Mouse (Mus musculus) heart, adult 2 months (tissue): ENCODE measurements around the gene Gm20605. TPM values are rescaled to one million over a fixed set of nuclear protein-coding genes. Genes with fewer than 3 reads are reported as not detected.

Experiments used
- DNase-seq, 2 experiments: peaks; one replicate each; pipeline ENCODE4 v3.0.0; 2021
- H3K27ac ChIP-seq: fragments of 200-600 bp; 2 replicates; pipeline ENCODE4 v1.8.1; 2022
- H3K27me3 ChIP-seq: fragments of 200-500 bp; 2 replicates; pipeline ENCODE4 v1.6.1; 2012; ENCODE audit warnings: mild to moderate bottlenecking, low read length, inconsistent platforms, mixed read lengths; ENCODE audit not compliant: control insufficient read depth, insufficient read depth
- H3K36me3 ChIP-seq: fragments of 200-500 bp; 2 replicates; pipeline ENCODE4 v1.6.1; 2012; ENCODE audit warnings: low read length, inconsistent platforms; ENCODE audit not compliant: control insufficient read depth, insufficient read depth
- H3K4me1 ChIP-seq: fragments of 200-500 bp; 2 replicates; pipeline ENCODE4 v1.6.1; 2011; ENCODE audit warnings: low read length; ENCODE audit not compliant: control insufficient read depth, insufficient read depth
- H3K4me3 ChIP-seq: fragments of 200-600 bp; 2 replicates; pipeline ENCODE4 v1.8.1; 2022
- H3K79me2 ChIP-seq: fragments of 200-500 bp; replicated peaks from 2 replicates; pipeline ENCODE4 v1.6.1; 2012; ENCODE audit warnings: mild to moderate bottlenecking, inconsistent platforms, low read length, moderate library complexity, mixed read lengths; ENCODE audit not compliant: control insufficient read depth, insufficient read depth
- H3K9ac ChIP-seq: fragments of 200-500 bp; 2 replicates; pipeline ENCODE4 v1.6.1; 2012; ENCODE audit warnings: low read depth, mild to moderate bottlenecking, control low read depth, inconsistent platforms, low read length, mixed read lengths
- CTCF ChIP-seq: fragments of 200-600 bp; IDR thresholded peaks from 2 replicates; pipeline ENCODE4 v1.8.1; 2022; ENCODE audit warnings: antibody characterized with exemption, mild to moderate bottlenecking, moderate library complexity
- EP300 ChIP-seq: fragments of 200-500 bp; IDR thresholded peaks from 2 replicates; pipeline ENCODE4 v1.6.1; 2011; ENCODE audit warnings: low read depth, low read length, control low read depth; ENCODE audit not compliant: insufficient read depth
- POLR2A ChIP-seq: fragments of 200-500 bp; IDR thresholded peaks from 2 replicates; pipeline ENCODE4 v1.6.1; 2011; ENCODE audit warnings: mild to moderate bottlenecking, low read depth, low read length, control low read depth; ENCODE audit not compliant: insufficient read depth
- WGBS: fragments of 180-500 bp; shearing (Covaris S2); methylation state at CpG from one replicate; pipeline ENCODE4 v1.1.7; 2018; 5-methylcytosine and 5-hydroxymethylcytosine counted together
- intact Hi-C: fragments of 180-260 bp; cut with DNase I; formaldehyde crosslinking; loops from one replicate; pipeline ENCODE4 v1.15.1; 2025
- polyA plus RNA-seq: library from polyadenylated mRNA; depleted of rRNA; stranded (reverse); fragments of >200 nt; gene quantifications from 2 replicates; pipeline ENCODE4 v1.2.3, GENCODE M21; 2012
- total RNA-seq, 2 experiments: library from RNA; stranded (reverse); gene quantifications; 2 replicates each; pipeline ENCODE4 v1.2.3; 2021

The Gm20605 gene
- total and polyA plus RNA-seq, 3 experiments = 2.8 to 9.5 (median 4.3) TPM

GRCm38 (mm10) chr5:137590507-137590906, 38.5 kb upstream of the Gm20605 start:
- Histone ChIP-seq H3K4me3 (no peak overlapping the region), H3K36me3 (no peaks in the 10 kb centered on the region), H3K27me3 (no peaks in the 10 kb centered on the region), H3K9ac (no peak overlapping the region), H3K27ac (no peak overlapping the region), H3K79me2 (no peaks in the 10 kb centered on the region), H3K4me1 (no peaks in the 10 kb centered on the region)
- DNase-seq = no peak
- intact Hi-C loops = no loop called here
- 75% methylated on average over 5 of the region's 5 CpGs for WGBS
- TF ChIP-seq POLR2A (no peak), CTCF (no peak), EP300 (no peak)

- Histone ChIP-seq H3K4me3 (no peak overlapping the region), H3K27me3 (no peaks in the 10 kb centered on the region), H3K9ac (no peak overlapping the region), H3K4me1 (peaks cover 7% of the 10 kb centered on the region), H3K27ac (no peak overlapping the region), H3K36me3 (no peaks in the 10 kb centered on the region), H3K79me2 (no peaks in the 10 kb centered on the region)
- 84% methylated on average over 7 of the region's 7 CpGs for WGBS
- TF ChIP-seq EP300 (no peak), POLR2A (no peak), CTCF (no peak)
- intact Hi-C loops = no loop called here
- no peak for DNase-seq
Measured at GRCm38 (mm10) chr5:137595921-137596320, 33.1 kb upstream of the Gm20605 start.

- H3K4me1 ChIP-seq = peaks cover 7% of the 10 kb centered on the region
- 0 out of 2 replicates have a peak overlapping the region, but pooled peaks have one; percentile 20 for H3K9ac ChIP-seq
- TF ChIP-seq POLR2A (peak; percentile 65; the same call in 1 of the 2 replicates), EP300 (no peak), CTCF (no peak)
- no peaks in the 10 kb centered on the region for H3K79me2 ChIP-seq
- peak; percentile 31 to 44 for DNase-seq
- no peaks in the 10 kb centered on the region for H3K36me3 ChIP-seq
- H3K27me3 ChIP-seq = no peaks in the 10 kb centered on the region
- WGBS = 52% methylated on average over 25 of the region's 30 CpGs
- no peak overlapping the region for H3K4me3 ChIP-seq
- H3K27ac ChIP-seq = peak overlapping the region; percentile 33; the same call in 1 of the 2 replicates
- intact Hi-C loops = no loop called here
Measured at GRCm38 (mm10) chr5:137596601-137597261, 32.2 kb upstream of the Gm20605 start.

- 88% methylated on average over 6 of the region's 6 CpGs for WGBS
- TF ChIP-seq POLR2A = no peak
- TF ChIP-seq EP300 = no peak
- no peak for TF ChIP-seq CTCF
Measured at GRCm38 (mm10) chr5:137597625-137598024, 31.4 kb upstream of the Gm20605 start.

GRCm38 (mm10) chr5:137598100-137598826, 30.7 kb upstream of the Gm20605 start:
- intact Hi-C loops = no loop called here
- Histone ChIP-seq H3K27me3 (no peaks in the 10 kb centered on the region), H3K4me3 (no peak overlapping the region), H3K9ac (no peak overlapping the region), H3K36me3 (no peaks in the 10 kb centered on the region), H3K27ac (no peak overlapping the region), H3K4me1 (peaks cover 9% of the 10 kb centered on the region), H3K79me2 (no peaks in the 10 kb centered on the region; the same call in 1 of the 2 replicates)
- WGBS = 63% methylated on average over 2 of the region's 2 CpGs
- no peak for TF ChIP-seq EP300
- no peak for TF ChIP-seq CTCF
- TF ChIP-seq POLR2A = no peak
- DNase-seq = no peak

More at GRCm38 (mm10) chr5:137597625-137598024, 31.4 kb upstream of the Gm20605 start:
- Histone ChIP-seq H3K36me3 (no peaks in the 10 kb centered on the region), H3K27ac (no peak overlapping the region), H3K4me1 (peaks cover 9% of the 10 kb centered on the region), H3K9ac (no peak overlapping the region), H3K79me2 (no peaks in the 10 kb centered on the region; the same call in 1 of the 2 replicates), H3K4me3 (no peak overlapping the region), H3K27me3 (no peaks in the 10 kb centered on the region)
- intact Hi-C loops = no loop called here
- DNase-seq = no peak

- H3K9ac ChIP-seq = peak overlapping the region; percentile 82
- H3K79me2 ChIP-seq = no peaks in the 10 kb centered on the region; the same call in 1 of the 2 replicates
- WGBS = 42% methylated on average over 9 of the region's 9 CpGs
- H3K27me3 ChIP-seq = no peaks in the 10 kb centered on the region
- peaks cover 9% of the 10 kb centered on the region for H3K4me1 ChIP-seq
- peak overlapping the region; percentile 60 for H3K4me3 ChIP-seq
- TF ChIP-seq POLR2A (no peak), CTCF (no peak), EP300 (no peak)
- intact Hi-C loops = no loop called here
- no peak for DNase-seq
- peak overlapping the region; percentile 99; the same call in 1 of the 2 replicates for H3K27ac ChIP-seq
- no peaks in the 10 kb centered on the region for H3K36me3 ChIP-seq
Measured at GRCm38 (mm10) chr5:137599600-137599999, 29.4 kb upstream of the Gm20605 start.
